Mouse (Mus musculus) stomach, embryonic 16.5 days (tissue): ENCODE results near the gene Spata20. TPM values are rescaled to one million over a fixed set of nuclear protein-coding genes. Genes with fewer than 3 reads are reported as not detected.

ENCODE experiments used
- ATAC-seq: fragments of 200-750 bp; cut with Nextera tagmentation; 2 replicates; pipeline ENCODE4 v1.8.0; 2017; ENCODE audit warnings: moderate number of reproducible peaks, moderate TSS enrichment; ENCODE audit not compliant: insufficient read depth, low FRiP score
- H3K27ac ChIP-seq: fragments of 300-500 bp; sonication (generic); 2 replicates; pipeline ENCODE4 v1.5.1; 2014; ENCODE audit warnings: low read length
- H3K27me3 ChIP-seq: fragments of 300-500 bp; sonication (generic); 2 replicates; pipeline ENCODE4 v1.6.1; 2014; ENCODE audit warnings: low read length, control low read depth, mixed read lengths; ENCODE audit not compliant: control insufficient read depth, insufficient read depth
- H3K36me3 ChIP-seq: fragments of 300-500 bp; sonication (generic); 2 replicates; pipeline ENCODE4 v1.6.1; 2014; ENCODE audit warnings: low read length; ENCODE audit not compliant: control insufficient read depth, insufficient read depth
- H3K4me1 ChIP-seq: fragments of 300-500 bp; sonication (generic); 2 replicates; pipeline ENCODE4 v1.6.1; 2014; ENCODE audit warnings: low read length, control low read depth, mixed read lengths; ENCODE audit not compliant: control insufficient read depth, insufficient read depth
- H3K4me2 ChIP-seq: fragments of 300-500 bp; sonication (generic); 2 replicates; pipeline ENCODE4 v1.6.1; 2014; ENCODE audit warnings: low read depth, low read length, mixed read lengths
- H3K4me3 ChIP-seq: fragments of 300-500 bp; sonication (generic); replicated peaks from 2 replicates; pipeline ENCODE4 v1.5.1; 2014; ENCODE audit warnings: mild to moderate bottlenecking, low read length
- H3K9ac ChIP-seq: fragments of 300-500 bp; sonication (generic); 2 replicates; pipeline ENCODE4 v1.6.1; 2014; ENCODE audit warnings: low read length
- H3K9me3 ChIP-seq: fragments of 300-500 bp; sonication (generic); replicated peaks from 2 replicates; pipeline ENCODE4 v1.6.1; 2016; ENCODE audit warnings: low read length, control low read depth; ENCODE audit not compliant: control insufficient read depth
- WGBS: fragments of 180-500 bp; shearing (Covaris S2); extraction: QIAGEN DNeasy Blood & Tissue Kit; methylation state at CpG from one replicate; pipeline ENCODE4 v1.1.7; 2014; 5-methylcytosine and 5-hydroxymethylcytosine counted together
- polyA plus RNA-seq: library from polyadenylated mRNA; unstranded; fragments of >200 nt; fragmentation: Nextera tagmentation; extraction: Ambion mirVana; gene quantifications from 2 replicates; pipeline ENCODE4 v1.2.1, GENCODE M21; 2015

Spata20 gene
- polyA plus RNA-seq, 1 experiment from 2014 or later, result 0.22 TPM

DNA sequence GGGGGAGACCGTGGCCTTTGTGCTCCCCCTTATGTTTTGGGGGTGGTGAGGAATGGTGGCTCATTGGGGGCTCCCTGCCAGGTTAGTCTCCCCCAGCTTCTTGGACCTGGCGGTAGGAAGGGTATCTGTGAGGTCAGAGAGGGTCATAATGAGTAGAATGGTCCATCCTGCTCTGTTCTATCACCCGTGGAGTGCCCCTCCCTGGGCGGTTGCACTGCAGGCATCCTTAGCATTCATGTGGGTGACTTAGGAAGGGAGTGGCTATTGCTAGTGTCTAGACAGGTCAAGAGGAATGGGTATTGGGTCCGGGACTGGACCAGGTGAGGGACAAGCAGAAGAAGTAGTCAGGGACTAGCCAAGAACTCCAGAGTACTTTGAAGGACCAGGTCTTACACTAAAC is 756 bp downstream of the Spata20 start:
- H3K4me3 ChIP-seq, result no peak overlapping the region
- no peak overlapping the region for H3K9ac ChIP-seq
- H3K36me3 ChIP-seq, result no peaks in the 10 kb centered on the region
- no peak overlapping the region for H3K27ac ChIP-seq
- WGBS, result 65% methylated on average over 5 of the region's 5 CpGs
- no peaks in the 10 kb centered on the region for H3K9me3 ChIP-seq
- no peaks in the 10 kb centered on the region for H3K27me3 ChIP-seq
- H3K4me1 ChIP-seq, result no peaks in the 10 kb centered on the region; the same call in 1 of the 2 replicates
- ATAC-seq, result no peak
- H3K4me2 ChIP-seq, result no peak overlapping the region

DNA sequence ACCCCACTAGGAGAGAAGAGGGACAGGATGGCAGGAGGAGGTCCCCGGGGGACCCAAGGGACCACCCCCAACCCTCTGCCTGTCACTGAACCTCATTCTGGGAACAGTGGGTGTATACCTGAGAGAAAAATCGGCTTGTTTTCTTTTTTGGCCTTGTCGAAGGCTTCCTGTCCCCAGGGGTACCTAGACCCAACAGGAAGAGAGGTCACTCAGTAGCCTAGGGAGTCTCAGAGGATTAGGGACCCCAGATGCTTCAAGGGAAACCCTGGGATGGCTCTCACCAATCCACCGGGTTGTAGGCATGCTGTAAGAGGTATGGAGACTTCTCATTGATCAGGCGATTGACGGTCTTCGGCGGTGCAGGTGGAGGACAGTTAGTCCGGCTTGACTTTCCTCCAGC is 1.3 kb downstream of the Spata20 start:
- H3K4me2 ChIP-seq, result no peak overlapping the region
- WGBS, result 90% methylated on average over 9 of the region's 9 CpGs
- ATAC-seq, result no peak
- no peaks in the 10 kb centered on the region for H3K27me3 ChIP-seq
- no peaks in the 10 kb centered on the region for H3K36me3 ChIP-seq
- no peak overlapping the region for H3K27ac ChIP-seq
- H3K9me3 ChIP-seq, result no peaks in the 10 kb centered on the region
- H3K4me1 ChIP-seq, result no peaks in the 10 kb centered on the region; the same call in 1 of the 2 replicates
- no peak overlapping the region for H3K9ac ChIP-seq
- no peak overlapping the region for H3K4me3 ChIP-seq

DNA sequence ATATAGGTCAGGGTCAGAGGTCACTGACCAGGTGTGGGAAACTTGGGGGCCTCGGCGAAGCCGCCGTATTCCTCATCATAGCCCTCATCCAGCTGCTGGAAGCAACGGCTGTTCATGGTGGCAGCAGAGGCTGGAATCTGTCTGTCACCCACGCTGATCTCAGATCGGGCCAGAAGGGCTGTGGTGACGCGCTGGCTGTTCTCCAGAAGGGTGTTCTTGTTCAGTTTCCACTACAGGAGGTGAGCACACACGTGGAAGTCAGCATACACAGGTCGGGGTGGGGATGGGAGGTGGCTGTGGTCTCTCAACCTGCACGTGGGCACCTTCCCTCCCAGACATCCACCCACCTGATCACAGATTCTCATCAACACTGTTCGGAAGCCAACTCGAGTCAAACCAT is 2.1 kb downstream of the Spata20 start:
- H3K4me1 ChIP-seq, result no peaks in the 10 kb centered on the region; the same call in 1 of the 2 replicates
- H3K4me2 ChIP-seq, result no peak overlapping the region
- H3K27ac ChIP-seq, result no peak overlapping the region
- 79% methylated on average over 14 of the region's 14 CpGs for WGBS
- H3K4me3 ChIP-seq, result no peak overlapping the region
- no peaks in the 10 kb centered on the region for H3K9me3 ChIP-seq
- H3K9ac ChIP-seq, result no peak overlapping the region
- H3K27me3 ChIP-seq, result no peaks in the 10 kb centered on the region
- no peak for ATAC-seq
- H3K36me3 ChIP-seq, result no peaks in the 10 kb centered on the region

DNA sequence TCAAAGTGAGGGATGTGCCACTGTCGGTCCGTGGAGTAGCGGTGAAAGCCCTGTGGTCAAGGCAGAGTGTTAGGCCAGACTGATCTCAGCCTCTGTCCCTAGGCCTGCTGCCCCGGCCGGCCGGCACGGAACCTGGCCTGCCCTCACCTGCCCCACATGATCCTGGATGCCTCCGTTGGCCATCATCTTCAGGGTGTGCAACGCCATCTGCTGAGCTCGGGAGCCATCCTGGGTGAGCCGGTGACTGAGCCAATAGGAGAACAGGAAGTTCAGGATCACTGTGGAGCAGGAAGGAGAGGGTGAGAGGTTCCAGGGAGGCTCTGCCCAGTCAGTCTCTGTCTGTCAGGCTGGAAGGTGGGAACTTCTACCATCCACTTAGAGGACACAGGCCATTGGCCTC is 2.5 kb downstream of the Spata20 start:
- no peaks in the 10 kb centered on the region for H3K9me3 ChIP-seq
- H3K4me3 ChIP-seq, result no peak overlapping the region
- ATAC-seq, result no peak
- H3K27me3 ChIP-seq, result no peaks in the 10 kb centered on the region
- no peak overlapping the region for H3K4me2 ChIP-seq
- no peaks in the 10 kb centered on the region for H3K36me3 ChIP-seq
- WGBS, result 73% methylated on average over 11 of the region's 11 CpGs
- no peak overlapping the region for H3K27ac ChIP-seq
- no peak overlapping the region for H3K9ac ChIP-seq
- H3K4me1 ChIP-seq, result no peaks in the 10 kb centered on the region; the same call in 1 of the 2 replicates

DNA sequence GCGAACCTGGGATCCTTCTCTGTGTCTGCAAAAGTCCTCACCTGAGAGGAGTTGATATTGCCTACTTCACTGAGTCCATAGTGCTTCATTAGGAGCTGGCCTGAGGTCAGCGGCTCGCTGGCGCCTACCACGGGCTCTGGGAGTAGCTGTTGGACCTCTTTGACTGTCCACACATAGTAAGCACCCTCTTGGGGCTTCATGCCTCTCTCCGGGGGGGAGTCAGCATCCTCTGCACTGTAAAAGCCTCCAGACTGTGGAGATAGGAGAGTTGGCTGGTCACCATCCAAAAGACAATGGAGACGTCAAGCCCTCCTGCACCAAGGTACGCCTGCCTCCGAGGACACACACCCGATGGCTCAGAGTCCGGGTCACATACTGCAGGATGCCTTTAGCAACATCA is 3.2 kb downstream of the Spata20 start:
- Histone ChIP-seq H3K9me3 (no peaks in the 10 kb centered on the region), H3K4me1 (no peaks in the 10 kb centered on the region; the same call in 1 of the 2 replicates), H3K36me3 (no peaks in the 10 kb centered on the region), H3K4me3 (no peak overlapping the region), H3K9ac (no peak overlapping the region), H3K4me2 (no peak overlapping the region), H3K27me3 (no peaks in the 10 kb centered on the region), H3K27ac (no peak overlapping the region)
- WGBS, result 88% methylated on average over 11 of the region's 11 CpGs
- ATAC-seq, result no peak

DNA sequence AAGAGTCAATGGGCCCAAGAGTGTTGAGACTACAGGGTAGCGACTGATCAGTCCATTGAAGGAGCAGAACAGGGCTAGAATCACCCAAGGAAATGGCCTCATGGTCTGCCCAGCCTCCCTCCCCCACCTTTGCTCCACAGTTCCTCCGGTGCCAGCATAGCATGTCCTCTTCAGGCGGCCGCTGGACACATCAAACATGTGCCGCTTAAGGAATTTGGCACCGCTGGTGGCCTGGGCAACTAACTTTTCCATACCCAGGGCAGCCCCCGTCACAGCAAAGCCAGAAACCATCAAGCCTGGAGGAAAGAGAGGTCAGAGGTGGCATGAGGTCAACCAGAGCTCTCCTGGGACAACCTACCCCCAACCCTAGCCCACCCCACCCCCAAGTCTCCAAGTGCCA is 4.0 kb downstream of the Spata20 start:
- Histone ChIP-seq H3K9ac (no peak overlapping the region), H3K4me3 (no peak overlapping the region), H3K4me2 (no peak overlapping the region), H3K9me3 (no peaks in the 10 kb centered on the region), H3K36me3 (no peaks in the 10 kb centered on the region), H3K27ac (no peak overlapping the region), H3K27me3 (no peaks in the 10 kb centered on the region), H3K4me1 (no peaks in the 10 kb centered on the region; the same call in 1 of the 2 replicates)
- no peak for ATAC-seq
- WGBS, result 93% methylated on average over 7 of the region's 7 CpGs

DNA sequence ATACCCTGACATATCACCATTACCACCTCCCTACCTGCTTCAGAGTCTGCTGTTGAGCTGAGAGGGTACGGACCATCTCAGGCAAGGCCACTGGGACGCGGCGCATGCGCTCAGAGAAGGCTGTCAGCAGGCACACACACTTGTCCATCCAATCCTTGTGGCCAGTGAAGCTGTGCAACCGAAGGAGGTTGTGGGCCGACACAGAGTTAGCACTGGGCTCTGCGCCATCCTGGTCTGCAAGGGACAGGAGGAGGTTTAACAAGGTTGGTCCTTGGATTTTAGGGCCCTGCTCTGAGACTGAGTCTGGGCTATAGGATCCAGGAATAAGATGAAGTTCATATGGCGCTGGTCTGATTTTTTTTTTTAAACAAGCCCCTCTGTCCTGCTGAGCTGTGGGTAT is 5.6 kb downstream of the Spata20 start:
- no peak for ATAC-seq
- no peaks in the 10 kb centered on the region for H3K4me1 ChIP-seq
- no peak overlapping the region for H3K4me3 ChIP-seq
- no peaks in the 10 kb centered on the region for H3K36me3 ChIP-seq
- H3K27me3 ChIP-seq, result peaks cover 1% of the 10 kb centered on the region; the same call in 1 of the 2 replicates
- H3K4me2 ChIP-seq, result no peak overlapping the region
- H3K27ac ChIP-seq, result no peak overlapping the region
- WGBS, result 81% methylated on average over 9 of the region's 9 CpGs
- H3K9me3 ChIP-seq, result no peaks in the 10 kb centered on the region
- no peak overlapping the region for H3K9ac ChIP-seq

DNA sequence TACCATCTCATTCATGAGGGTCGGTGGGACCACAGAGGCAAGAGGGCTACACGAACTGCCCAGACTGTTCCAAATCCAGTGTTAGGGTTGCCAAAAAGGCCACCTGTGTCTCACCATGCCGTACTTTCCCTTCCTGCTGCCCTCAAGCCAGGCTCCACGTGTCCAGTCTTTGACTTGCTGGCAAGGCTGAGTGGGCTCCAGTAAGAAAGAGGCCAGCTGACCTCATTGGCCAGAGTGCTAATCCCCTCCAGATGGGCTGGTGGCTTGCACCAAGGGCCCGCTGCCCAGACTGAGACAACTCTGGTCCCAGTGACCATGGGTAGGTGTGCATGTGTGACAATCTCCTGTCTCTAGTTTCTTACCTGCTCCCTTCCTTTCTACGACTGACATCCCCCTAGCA is 8.3 kb downstream of the Spata20 start:
- Histone ChIP-seq H3K4me1 (peaks cover 14% of the 10 kb centered on the region; the same call in 1 of the 2 replicates), H3K9me3 (no peaks in the 10 kb centered on the region), H3K4me2 (no peak overlapping the region), H3K27ac (no peak overlapping the region), H3K36me3 (no peaks in the 10 kb centered on the region), H3K4me3 (no peak overlapping the region), H3K9ac (no peak overlapping the region), H3K27me3 (peaks cover 10% of the 10 kb centered on the region)
- ATAC-seq, result no peak
- WGBS, result 75% methylated on average over 6 of the region's 6 CpGs

DNA sequence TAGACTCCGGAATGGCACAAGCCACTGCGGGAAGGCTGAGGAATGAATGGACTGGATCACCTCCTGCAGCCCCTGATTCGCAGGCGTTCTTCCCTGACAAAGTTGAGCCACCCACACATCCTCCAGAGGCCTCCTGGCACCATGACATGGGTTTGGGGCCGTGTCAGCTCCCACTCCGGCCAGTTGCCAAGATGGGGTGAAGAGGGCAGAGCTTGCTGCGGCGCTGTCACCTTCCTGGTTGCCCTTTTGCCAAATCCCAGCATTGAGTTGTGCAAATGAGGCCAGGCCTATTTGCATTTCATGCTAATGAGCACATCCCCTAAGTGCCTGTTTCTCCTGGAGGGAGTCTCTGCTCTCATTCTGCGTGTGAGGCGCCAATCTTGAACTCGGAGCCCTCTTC is 10.3 kb downstream of the Spata20 start:
- Histone ChIP-seq H3K9me3 (no peaks in the 10 kb centered on the region), H3K4me2 (no peak overlapping the region), H3K4me1 (peaks cover 25% of the 10 kb centered on the region), H3K4me3 (no peak overlapping the region), H3K9ac (no peak overlapping the region), H3K36me3 (no peaks in the 10 kb centered on the region), H3K27me3 (peaks cover 20% of the 10 kb centered on the region), H3K27ac (no peak overlapping the region)
- no peak for ATAC-seq
- 28% methylated on average over 11 of the region's 11 CpGs for WGBS

DNA sequence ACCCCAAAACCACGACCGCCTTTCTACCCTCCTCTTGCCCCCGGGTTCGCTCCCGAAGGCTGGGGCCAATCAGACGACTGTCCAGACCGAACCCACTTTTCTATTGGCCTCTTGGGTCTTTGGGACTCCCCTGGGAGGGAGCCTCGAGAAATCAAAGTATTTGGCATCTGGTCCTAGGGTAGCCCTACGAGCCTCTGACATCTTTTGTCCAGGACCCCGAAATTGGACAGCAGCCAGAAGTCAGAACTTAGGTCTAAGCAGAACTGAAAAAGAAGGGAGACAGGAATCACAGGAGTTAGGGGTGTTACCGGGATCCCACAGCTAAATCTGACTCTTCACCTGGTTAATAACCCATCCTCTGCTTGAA is 11.5 kb downstream of the Spata20 start:
- H3K27me3 ChIP-seq, result peaks cover 20% of the 10 kb centered on the region
- H3K36me3 ChIP-seq, result no peaks in the 10 kb centered on the region
- ATAC-seq, result no peak
- H3K27ac ChIP-seq, result no peak overlapping the region
- peak overlapping the region; percentile 57 for H3K4me2 ChIP-seq
- peaks cover 30% of the 10 kb centered on the region for H3K4me1 ChIP-seq
- no peaks in the 10 kb centered on the region for H3K9me3 ChIP-seq
- peak overlapping the region; percentile 65 for H3K4me3 ChIP-seq
- WGBS, result 2% methylated on average over 11 of the region's 11 CpGs
- H3K9ac ChIP-seq, result no peak overlapping the region
